Mouse (Mus musculus): ENCODE results near the gene Phc2. TPM values are rescaled to one million over a fixed set of nuclear protein-coding genes. Genes with fewer than 3 reads are reported as not detected.

Phc2 gene
- polyA plus RNA-seq, 1 experiment from 2014 or later: 24.5 TPM

DNA sequence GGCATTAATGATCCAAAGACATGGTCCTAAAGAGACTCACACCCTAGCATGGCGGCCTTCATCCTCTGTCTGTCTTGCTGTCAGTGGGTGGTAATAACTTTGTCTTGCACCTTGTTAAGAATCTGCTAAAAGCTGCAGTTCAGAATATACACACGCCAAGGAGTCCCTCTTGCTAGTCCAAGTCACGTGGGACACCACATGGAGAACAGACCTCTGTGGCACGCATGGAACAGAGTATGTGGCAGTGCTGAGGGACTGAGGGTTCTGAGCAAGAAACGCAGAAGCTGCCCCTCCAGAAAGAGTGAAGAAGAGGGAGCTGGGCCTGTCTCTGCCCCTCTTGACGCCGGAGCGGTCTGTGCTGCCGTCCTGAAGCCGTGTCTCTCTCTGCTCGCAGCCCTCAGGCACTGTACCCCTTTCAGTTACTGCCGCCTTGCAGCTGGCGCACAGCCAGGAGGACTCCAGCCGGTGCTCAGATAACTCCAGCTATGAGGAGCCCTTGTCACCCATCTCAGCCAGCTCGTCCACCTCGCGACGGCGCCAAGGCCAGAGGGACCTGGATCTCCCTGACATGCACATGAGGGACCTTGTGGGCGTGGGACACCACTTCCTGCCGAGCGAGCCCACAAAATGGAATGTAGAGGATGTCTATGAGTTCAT lies 93.2 kb downstream of the Phc2 start:
- WGBS: 80% methylated on average over 22 of the region's 22 CpGs
- no peak overlapping the region for H3K4me3 ChIP-seq
- H3K27me3 ChIP-seq (ENCODE audit: insufficient read depth, poor library complexity, severe bottlenecking): no peaks in the 10 kb centered on the region
- peaks cover 8% of the 10 kb centered on the region for H3K4me1 ChIP-seq
- H3K9me3 ChIP-seq: no peaks in the 10 kb centered on the region
- no peak for DNase-seq (ENCODE audit: low spot score)
- no peak overlapping the region for H3K27ac ChIP-seq
- peaks cover 99% of the 10 kb centered on the region for H3K36me3 ChIP-seq

DNA sequence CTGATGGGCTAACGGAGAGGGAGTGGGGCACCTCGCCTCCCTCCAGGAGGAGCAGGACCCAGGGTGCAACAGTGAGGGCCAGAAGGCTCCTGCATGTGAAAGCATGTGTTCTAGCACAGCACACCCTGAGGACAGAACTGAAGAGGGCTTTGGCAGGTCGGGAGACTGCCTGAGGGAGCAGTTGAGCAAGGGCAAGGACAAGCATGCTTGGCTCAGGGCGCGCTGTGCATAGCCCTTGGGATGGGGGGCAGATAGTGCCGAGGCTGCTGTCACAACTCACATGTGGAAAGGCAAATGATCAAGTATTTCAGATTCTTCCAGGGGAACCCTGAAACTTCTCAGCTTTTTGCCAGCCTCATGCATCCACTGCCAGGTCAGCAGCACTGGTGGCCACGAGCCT lies 93.8 kb downstream of the Phc2 start:
- no peak overlapping the region for H3K4me3 ChIP-seq
- H3K27me3 ChIP-seq (ENCODE audit: insufficient read depth, poor library complexity, severe bottlenecking): no peaks in the 10 kb centered on the region
- no peak overlapping the region for H3K27ac ChIP-seq
- WGBS: 88% methylated on average over 7 of the region's 7 CpGs
- H3K4me1 ChIP-seq: peaks cover 8% of the 10 kb centered on the region
- H3K36me3 ChIP-seq: peaks cover 99% of the 10 kb centered on the region
- H3K9me3 ChIP-seq: no peaks in the 10 kb centered on the region
- DNase-seq (ENCODE audit: low spot score): no peak

DNA sequence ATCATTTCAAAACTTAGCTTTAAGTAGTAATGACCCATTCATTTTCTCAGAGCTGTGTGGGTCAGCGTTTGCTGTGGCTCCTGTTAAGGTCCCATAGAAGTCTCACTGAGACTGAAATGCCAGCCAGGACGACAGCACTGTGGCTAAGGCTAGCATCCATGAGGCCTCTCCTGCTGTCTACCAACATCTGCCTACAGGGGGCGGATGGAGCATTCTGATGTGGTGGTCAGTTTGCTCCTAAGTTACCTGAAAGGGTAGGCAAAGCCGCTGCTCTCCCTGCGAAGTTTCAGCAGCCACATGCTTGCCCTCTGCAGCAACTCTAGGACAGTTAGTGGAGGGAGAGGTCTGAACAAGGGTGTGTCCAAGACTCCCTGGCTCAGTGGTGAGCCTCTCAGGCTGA lies 96.5 kb downstream of the Phc2 start:
- no peak for DNase-seq (ENCODE audit: low spot score)
- WGBS: 61% methylated on average over 5 of the region's 5 CpGs

DNA sequence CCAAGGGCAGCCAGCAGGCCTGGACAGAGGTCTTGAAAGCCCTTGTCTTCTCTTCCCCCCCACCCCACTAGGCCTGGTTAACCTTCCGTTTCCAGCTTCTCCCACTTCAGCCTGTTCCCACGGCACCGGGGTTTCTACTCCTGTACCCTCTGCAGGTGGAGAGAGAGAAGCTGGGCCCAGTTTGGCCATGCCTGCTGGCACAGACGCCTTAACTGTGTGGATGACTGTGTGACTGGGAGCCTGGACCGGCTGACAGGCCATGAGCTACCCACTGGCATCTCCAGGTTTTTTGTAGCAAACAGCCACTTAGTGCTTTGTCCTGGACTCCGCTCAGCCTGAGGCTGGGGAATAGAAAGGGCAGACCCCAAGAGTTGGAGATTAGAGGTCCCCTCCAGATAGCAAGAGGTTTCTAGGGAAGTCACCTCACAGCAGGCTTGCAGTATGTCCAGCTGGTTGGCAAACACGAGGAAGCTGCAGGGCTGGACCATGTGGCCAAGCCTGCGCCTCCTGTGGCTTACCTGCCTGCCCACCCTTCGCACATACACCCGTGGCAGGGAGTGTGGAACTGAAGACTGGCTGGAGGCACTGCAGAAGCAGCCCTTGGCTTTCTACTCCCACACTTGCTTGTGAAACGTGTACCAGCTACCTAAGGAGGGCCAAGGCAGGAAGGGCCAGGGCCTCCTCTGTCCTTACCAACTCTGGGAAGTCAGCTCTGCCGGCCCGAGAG lies 97.7 kb downstream of the Phc2 start:
- peaks cover 22% of the 10 kb centered on the region for H3K4me1 ChIP-seq
- H3K4me3 ChIP-seq: no peak overlapping the region
- no peak overlapping the region for H3K27ac ChIP-seq
- peaks cover 77% of the 10 kb centered on the region for H3K36me3 ChIP-seq
- H3K9me3 ChIP-seq: no peaks in the 10 kb centered on the region
- no peaks in the 10 kb centered on the region for H3K27me3 ChIP-seq (ENCODE audit: insufficient read depth, poor library complexity, severe bottlenecking)
- no peak for DNase-seq (ENCODE audit: low spot score)
- 90% methylated on average over 13 of the region's 13 CpGs for WGBS

More for the DNA sequence above, 96.5 kb downstream of the Phc2 start:
- H3K27ac ChIP-seq: no peak overlapping the region
- peaks cover 14% of the 10 kb centered on the region for H3K4me1 ChIP-seq
- H3K4me3 ChIP-seq: no peak overlapping the region
- peaks cover 89% of the 10 kb centered on the region for H3K36me3 ChIP-seq
- H3K9me3 ChIP-seq: no peaks in the 10 kb centered on the region
- no peaks in the 10 kb centered on the region for H3K27me3 ChIP-seq (ENCODE audit: insufficient read depth, poor library complexity, severe bottlenecking)

DNA sequence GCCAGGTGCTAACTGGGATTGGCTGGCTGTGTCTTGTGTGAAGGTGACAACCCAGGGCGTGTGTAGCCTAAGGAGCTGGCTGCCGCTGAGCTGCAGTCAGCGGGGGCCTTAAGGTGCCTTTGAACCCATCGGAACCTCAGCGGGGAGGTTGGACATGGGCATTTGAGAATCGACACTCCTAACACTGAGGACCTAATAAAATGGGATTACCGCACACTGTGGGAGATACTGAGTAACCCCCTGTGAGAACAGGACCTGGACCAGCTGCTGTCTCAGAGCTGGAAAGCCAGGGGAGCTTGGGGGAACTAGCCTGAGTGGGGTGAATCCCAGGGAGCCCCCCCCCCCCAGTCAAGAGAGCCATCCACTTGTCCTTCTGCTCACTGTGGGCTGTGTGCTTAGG lies 99.1 kb downstream of the Phc2 start:
- Histone ChIP-seq H3K4me3 (no peak overlapping the region), H3K9me3 (no peaks in the 10 kb centered on the region), H3K27me3 (ENCODE audit: insufficient read depth, poor library complexity, severe bottlenecking) (no peaks in the 10 kb centered on the region), H3K36me3 (peaks cover 63% of the 10 kb centered on the region), H3K27ac (no peak overlapping the region), H3K4me1 (peaks cover 13% of the 10 kb centered on the region; the same call in 1 of the 2 replicates)
- WGBS: 93% methylated on average over 7 of the region's 7 CpGs
- no peak for DNase-seq (ENCODE audit: low spot score)

DNA sequence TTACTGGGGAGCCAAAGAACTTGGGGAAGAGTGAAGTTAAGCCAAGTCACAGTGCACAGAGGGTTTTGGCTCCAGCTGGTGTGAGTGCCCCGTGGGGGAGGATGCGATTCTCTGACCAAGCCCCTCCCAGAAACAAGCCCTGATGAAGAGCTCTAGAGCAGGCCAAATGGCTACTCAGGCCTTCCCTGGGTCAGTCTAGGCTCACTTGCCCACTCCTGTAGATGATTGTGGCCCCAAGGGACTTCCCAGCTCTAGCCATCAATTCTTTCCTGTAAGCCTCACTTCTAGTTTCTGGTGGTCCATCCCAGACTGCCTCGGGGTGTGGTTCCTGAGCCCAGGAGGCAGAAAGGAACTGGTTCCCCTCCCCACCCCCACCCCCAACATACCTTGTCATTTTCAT lies 100.6 kb downstream of the Phc2 start, which contains the start of gene A3galt2:
Gene A3galt2, plus strand, starts transcription at position 301 of the 400 bp plus-strand sequence.
- no peaks in the 10 kb centered on the region for H3K9me3 ChIP-seq
- no peak within 1 kb of the TSS for H3K4me3 ChIP-seq
- WGBS: 80% methylated on average over 3 of the region's 3 CpGs
- H3K27ac ChIP-seq: no peak within 1 kb of the TSS
- no peaks in the 10 kb centered on the region for H3K27me3 ChIP-seq (ENCODE audit: insufficient read depth, poor library complexity, severe bottlenecking)
- peaks cover 48% of the 10 kb centered on the region for H3K36me3 ChIP-seq
- no peak for DNase-seq (ENCODE audit: low spot score)
- peaks cover 24% of the 10 kb centered on the region; the same call in 1 of the 2 replicates for H3K4me1 ChIP-seq

DNA sequence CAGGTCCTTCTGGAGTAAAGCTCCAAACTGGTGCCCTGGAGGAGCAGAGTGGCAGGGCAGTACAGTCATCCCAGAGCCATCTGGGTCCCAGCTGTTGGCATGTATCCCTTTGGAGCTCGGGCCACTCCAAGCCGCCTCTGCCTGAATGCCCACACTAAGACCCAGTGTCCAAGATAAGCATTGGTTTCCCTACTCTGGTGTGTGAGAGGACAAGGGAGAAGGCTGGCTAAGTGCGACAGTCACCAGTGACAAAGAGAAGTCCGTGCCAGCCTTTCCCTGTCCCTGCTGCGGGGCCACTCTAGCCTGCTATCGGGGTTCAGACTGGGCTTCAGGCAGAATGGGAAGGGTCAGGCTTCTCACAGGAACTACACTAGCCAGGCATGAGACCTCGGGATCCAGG lies 101.4 kb downstream of the Phc2 start:
- 72% methylated on average over 7 of the region's 7 CpGs for WGBS
- Histone ChIP-seq H3K36me3 (peaks cover 40% of the 10 kb centered on the region), H3K9me3 (no peaks in the 10 kb centered on the region), H3K4me3 (no peak overlapping the region), H3K27me3 (ENCODE audit: insufficient read depth, poor library complexity, severe bottlenecking) (no peaks in the 10 kb centered on the region), H3K27ac (no peak overlapping the region), H3K4me1 (peaks cover 26% of the 10 kb centered on the region; the same call in 1 of the 2 replicates)
- no peak for DNase-seq (ENCODE audit: low spot score)

DNA sequence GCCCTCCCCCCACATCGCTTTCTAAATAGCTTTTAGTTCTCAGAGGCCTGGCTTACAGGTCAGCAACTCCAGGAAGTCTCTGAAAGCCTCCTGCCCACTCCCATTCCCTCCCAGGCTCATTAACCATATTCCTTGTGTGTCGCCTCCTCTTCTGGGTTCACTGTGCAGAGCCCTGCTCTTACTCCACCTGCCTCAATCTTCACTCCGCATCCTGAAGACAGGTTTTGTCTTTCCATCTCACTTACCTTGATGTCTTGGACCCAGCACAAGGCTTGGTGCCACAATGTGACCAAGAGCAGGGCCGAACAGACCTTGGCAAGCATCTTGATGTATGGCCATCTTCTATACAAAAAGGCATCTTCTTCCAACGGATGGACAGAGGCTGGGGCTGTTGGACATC lies 104.7 kb downstream of the Phc2 start:
- no peaks in the 10 kb centered on the region for H3K27me3 ChIP-seq (ENCODE audit: insufficient read depth, poor library complexity, severe bottlenecking)
- no peak overlapping the region for H3K27ac ChIP-seq
- H3K4me1 ChIP-seq: peaks cover 26% of the 10 kb centered on the region; the same call in 1 of the 2 replicates
- no peak for DNase-seq (ENCODE audit: low spot score)
- no peak overlapping the region for H3K4me3 ChIP-seq
- WGBS: 80% methylated on average over 5 of the region's 5 CpGs
- peaks cover 7% of the 10 kb centered on the region; the same call in 1 of the 2 replicates for H3K36me3 ChIP-seq
- H3K9me3 ChIP-seq: no peaks in the 10 kb centered on the region

DNA sequence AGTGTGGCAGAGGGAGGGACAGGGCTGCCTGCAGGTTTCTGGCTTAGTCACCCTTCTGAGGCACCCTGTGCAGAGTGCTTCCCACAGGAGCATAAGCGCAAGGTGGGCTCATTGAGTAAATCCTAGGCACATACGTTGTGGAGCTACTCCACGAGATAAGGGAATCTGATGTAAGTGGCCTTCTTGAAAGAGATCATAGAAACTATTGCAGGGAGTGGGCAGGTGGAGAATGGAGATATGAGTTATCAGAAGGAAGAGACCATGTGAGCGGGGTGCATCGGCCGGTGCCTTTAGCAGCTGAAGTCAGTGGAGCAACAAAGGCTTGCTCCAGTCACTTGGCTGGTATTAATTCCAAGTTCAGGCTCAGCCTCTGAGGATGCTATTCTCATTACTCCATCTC lies 105.5 kb downstream of the Phc2 start:
- 68% methylated on average over 6 of the region's 6 CpGs for WGBS
- Histone ChIP-seq H3K36me3 (peaks cover 5% of the 10 kb centered on the region; the same call in 1 of the 2 replicates), H3K4me3 (no peak overlapping the region), H3K27ac (no peak overlapping the region), H3K4me1 (peaks cover 24% of the 10 kb centered on the region; the same call in 1 of the 2 replicates), H3K27me3 (ENCODE audit: insufficient read depth, poor library complexity, severe bottlenecking) (no peaks in the 10 kb centered on the region), H3K9me3 (no peaks in the 10 kb centered on the region)
- no peak for DNase-seq (ENCODE audit: low spot score)

DNA sequence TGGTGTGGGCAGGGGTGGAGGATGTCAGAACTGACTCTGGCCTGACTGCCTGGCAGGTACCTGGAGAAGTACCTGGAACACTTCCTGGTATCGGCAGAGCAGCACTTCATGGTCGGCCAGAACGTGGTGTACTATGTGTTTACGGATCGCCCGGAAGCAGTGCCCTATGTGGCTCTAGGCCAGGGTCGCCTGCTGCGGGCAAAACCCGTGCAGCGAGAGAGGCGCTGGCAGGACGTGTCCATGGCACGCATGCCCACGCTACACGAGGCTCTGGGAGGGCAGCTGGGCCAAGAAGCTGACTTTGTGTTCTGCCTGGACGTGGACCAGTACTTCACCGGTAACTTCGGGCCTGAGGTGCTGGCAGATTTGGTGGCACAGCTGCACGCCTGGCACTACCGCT lies 112.4 kb downstream of the Phc2 start:
- H3K9me3 ChIP-seq: no peaks in the 10 kb centered on the region
- no peaks in the 10 kb centered on the region for H3K27me3 ChIP-seq (ENCODE audit: insufficient read depth, poor library complexity, severe bottlenecking)
- WGBS: 88% methylated on average over 20 of the region's 20 CpGs
- H3K36me3 ChIP-seq: peaks cover 3% of the 10 kb centered on the region; the same call in 1 of the 2 replicates
- no peak for DNase-seq (ENCODE audit: low spot score)
- peaks cover 23% of the 10 kb centered on the region for H3K4me1 ChIP-seq
- H3K4me3 ChIP-seq: no peak overlapping the region
- no peak overlapping the region for H3K27ac ChIP-seq

DNA sequence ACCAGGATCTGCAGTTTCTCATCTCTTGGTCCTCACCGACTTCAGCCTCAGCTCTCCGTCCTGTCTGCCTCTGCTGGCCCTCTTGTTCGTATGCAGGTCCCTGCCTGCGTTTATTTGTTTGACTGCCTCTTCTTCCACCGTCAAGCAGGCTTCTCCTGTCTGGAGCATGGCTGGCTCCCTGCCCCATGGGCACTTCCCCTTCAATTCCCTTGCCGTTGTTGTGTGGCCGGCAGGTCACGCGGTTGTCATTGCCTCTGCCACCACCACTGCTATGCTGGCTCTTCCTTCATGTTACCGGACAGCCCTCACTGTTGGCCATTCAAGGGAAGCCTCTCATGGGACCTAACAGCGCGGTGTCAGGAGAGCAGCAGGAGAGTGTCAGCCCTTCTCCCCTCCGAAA lies 113.6 kb downstream of the Phc2 start:
- Histone ChIP-seq H3K9me3 (no peaks in the 10 kb centered on the region), H3K27ac (no peak overlapping the region), H3K4me3 (no peak overlapping the region), H3K36me3 (peaks cover 15% of the 10 kb centered on the region), H3K27me3 (ENCODE audit: insufficient read depth, poor library complexity, severe bottlenecking) (no peaks in the 10 kb centered on the region), H3K4me1 (peaks cover 23% of the 10 kb centered on the region)
- 72% methylated on average over 13 of the region's 13 CpGs for WGBS
- no peak for DNase-seq (ENCODE audit: low spot score)

DNA sequence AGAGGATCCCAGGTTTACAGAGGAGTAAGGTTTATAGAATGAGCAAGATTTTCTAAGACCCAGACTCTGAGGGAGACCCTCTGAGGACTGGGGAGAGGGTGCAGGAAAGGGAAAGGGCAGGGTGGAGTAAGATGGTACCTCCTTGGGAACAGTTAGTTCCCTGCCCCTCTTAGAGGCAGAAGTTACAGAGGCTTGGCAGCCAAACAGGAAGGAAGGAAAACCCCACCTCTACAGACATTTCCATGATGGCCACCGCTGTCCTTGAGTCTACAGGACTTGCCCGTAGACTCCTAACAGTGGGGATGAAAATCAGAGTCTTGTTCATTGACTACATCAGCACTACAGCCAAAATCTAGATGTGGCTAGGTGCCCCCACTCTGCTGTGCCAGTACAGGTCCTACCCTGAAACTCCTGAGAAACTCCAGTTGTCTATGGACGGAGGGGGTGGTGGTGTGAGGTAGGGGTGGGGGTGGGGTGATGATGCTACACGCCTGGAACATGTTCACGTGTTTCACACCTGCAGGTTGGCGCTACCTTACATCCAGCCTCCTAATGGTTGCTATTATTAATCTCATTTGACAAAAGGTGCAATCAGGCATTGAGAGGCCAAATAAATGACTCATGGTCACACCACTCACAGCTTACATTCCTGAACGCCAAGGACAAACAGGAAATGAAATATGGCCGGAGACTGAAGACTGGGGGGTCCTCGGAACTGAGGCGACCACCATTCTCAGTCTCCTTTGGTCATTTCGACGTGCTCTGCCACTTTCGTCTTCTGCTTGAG lies 115.3 kb downstream of the Phc2 start:
- no peak for DNase-seq (ENCODE audit: low spot score)
- no peak overlapping the region for H3K4me3 ChIP-seq
- 87% methylated on average over 13 of the region's 13 CpGs for WGBS

DNA sequence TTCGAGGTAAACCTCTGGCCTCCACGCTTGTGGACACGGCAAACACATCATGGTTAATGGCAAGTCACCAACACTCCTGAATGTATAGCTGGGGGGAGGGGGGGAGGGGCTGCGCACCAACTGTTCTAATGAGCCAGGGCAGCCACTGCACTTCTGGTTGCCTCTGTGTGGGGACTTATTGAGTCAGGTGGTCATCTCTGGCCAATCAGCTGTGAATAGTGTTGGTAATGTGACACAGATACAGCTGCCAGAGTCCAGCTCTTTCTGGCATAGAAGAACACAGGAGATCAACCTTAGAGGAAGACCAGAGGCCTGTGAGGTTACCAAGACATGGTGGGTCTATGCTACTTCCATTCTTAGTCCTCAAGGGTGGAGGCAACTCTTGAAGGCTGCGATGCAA lies 116.2 kb downstream of the Phc2 start:
- DNase-seq (ENCODE audit: low spot score): no peak
- peaks cover 40% of the 10 kb centered on the region for H3K36me3 ChIP-seq
- 83% methylated on average over 5 of the region's 5 CpGs for WGBS
- no peak overlapping the region for H3K27ac ChIP-seq
- H3K9me3 ChIP-seq: no peaks in the 10 kb centered on the region
- H3K27me3 ChIP-seq (ENCODE audit: insufficient read depth, poor library complexity, severe bottlenecking): no peaks in the 10 kb centered on the region
- H3K4me3 ChIP-seq: no peak overlapping the region
- peaks cover 23% of the 10 kb centered on the region for H3K4me1 ChIP-seq

More for the DNA sequence above, 115.3 kb downstream of the Phc2 start:
- H3K36me3 ChIP-seq: peaks cover 30% of the 10 kb centered on the region
- H3K9me3 ChIP-seq: no peaks in the 10 kb centered on the region
- no peak overlapping the region for H3K27ac ChIP-seq
- no peaks in the 10 kb centered on the region for H3K27me3 ChIP-seq (ENCODE audit: insufficient read depth, poor library complexity, severe bottlenecking)
- peaks cover 23% of the 10 kb centered on the region for H3K4me1 ChIP-seq
